Mouse (Mus musculus): ENCODE measurements around the gene Gm49383.

Gm49383 gene

DNA sequence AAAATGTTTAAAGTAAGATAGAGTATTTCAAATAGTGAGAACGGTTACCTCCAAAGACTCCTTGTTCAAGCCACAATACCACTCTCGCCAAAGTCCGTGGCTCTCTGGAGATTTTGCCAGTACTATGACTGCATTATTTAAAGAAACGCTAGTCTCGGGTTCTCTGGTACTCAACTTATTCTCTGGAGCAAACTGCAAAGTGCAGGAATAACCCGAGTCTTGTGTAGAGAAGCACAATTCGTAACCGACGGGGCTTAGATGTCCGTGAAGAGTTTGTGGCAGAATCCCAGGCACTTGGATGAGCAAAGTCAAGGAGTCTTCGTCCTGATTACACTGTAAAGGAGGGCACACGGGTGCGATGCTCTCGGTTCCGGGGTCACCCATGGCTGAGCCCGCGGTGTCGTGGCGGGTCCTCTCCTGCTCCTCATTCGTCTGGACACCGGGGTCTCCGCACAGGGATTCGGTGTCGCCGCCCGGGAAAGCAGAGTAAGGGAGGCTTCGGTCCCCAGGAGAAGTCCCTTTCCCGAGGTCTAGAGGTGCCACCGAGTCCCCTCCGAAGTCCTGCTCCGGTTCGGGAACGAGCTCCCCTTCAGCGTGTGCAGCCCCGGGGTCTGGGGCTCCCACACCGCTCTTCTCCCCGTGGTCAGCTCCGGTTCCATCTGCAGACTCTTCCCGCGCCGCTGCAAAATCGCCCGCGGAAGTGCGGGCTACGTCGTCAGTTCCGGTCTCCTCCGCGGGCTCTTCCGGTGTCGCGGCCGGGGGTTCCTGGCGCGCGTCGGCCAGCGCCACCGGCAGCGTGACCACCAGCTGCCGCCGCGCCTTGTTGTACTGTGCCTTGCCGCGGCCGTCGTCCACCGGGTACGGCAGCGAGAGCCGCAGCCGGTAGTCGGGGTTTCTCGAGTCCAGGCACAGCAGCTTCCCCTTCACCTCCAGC lies at the start of gene Gm49383:
TSS of gene Gm49383 (minus strand) at position 661 of the 934 bp plus-strand sequence.
- in situ Hi-C loops (cut with MboI; ENCODE audit: low pct_unique_long_range_greater_than_20kb in 1 of 2, low sequenced_read_pairs in 2 of 2, unreplicated experiment in 1 of 2) = no loop called here

DNA sequence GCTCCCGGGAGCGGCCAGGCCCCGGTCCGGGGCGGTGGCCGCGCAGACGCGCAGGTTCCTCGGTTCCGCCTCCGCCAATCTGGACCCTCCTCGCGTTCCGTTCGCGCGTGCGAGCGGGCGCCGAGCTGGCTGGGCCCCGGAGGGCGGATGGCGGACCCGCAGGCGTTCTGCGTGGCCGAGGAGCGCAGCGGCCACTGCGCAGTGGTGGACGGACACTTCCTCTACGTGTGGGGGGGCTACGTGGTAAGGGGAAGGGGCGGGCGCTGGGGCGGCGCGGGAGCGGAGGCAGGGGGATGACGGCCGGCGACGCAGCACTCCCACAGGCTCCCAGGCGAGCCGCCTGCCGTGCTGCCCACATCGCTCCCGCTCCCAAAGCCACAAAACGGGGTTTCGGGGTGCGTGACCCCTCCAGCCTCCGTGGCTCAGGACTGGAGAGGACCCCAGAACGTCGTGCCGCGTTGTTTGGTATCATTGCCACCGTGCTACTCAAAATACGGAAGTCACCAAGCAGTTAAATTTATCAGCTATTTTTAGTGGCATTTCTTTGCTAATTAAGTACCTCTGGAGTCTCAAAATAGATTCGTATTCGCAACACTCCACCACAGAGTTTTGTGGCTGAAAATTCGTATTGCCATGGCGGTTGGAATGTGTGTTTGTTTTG lies 45.0 kb upstream of the Gm49383 start:
- in situ Hi-C loops (cut with MboI; ENCODE audit: low pct_unique_long_range_greater_than_20kb in 1 of 2, low sequenced_read_pairs in 2 of 2, unreplicated experiment in 1 of 2) = no loop called here

DNA sequence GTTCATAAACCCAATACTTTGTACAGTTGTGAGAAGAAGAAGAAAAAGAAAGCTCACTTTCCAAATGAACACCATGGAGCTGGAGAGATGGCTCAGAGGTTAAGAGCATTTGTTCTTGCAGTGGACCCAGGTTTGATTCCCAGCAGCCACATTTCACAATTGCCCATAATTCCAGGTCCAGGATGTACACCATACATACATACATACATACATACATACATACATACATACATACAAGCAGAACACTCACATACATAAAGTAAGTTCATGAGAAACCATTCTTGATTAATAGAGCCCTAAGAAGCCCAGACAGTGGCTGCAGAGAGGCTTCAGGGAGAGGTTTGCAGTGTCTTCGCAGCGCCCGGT lies 44.5 kb upstream of the Gm49383 start:
- in situ Hi-C loops (cut with MboI; ENCODE audit: low pct_unique_long_range_greater_than_20kb in 1 of 2, low sequenced_read_pairs in 2 of 2, unreplicated experiment in 1 of 2) = no loop called here

DNA sequence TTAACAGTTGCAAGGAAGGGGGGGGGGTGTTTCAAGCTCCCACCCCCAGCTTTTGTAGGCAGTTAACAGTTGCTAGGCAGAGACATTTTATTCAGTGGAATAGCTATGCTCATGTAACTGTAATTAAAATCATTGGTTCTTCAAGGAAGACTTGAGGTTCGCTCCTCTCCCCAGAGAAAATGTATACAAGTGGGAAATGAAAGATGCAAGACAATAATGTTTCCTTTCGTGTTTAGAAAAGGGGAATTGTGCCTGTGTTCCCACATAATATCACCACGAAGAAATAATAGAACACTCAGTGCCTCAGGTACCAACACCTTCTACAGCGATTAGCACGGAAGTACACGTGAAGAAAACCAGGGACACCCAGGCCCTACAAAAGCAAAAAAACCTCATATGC lies 44.0 kb upstream of the Gm49383 start, which contains the start of gene Klhdc1:
TSS of gene Klhdc1 (plus strand) at position 301 of the 400 bp plus-strand sequence.
- in situ Hi-C loops (cut with MboI; ENCODE audit: low pct_unique_long_range_greater_than_20kb in 1 of 2, low sequenced_read_pairs in 2 of 2, unreplicated experiment in 1 of 2) = no loop called here

DNA sequence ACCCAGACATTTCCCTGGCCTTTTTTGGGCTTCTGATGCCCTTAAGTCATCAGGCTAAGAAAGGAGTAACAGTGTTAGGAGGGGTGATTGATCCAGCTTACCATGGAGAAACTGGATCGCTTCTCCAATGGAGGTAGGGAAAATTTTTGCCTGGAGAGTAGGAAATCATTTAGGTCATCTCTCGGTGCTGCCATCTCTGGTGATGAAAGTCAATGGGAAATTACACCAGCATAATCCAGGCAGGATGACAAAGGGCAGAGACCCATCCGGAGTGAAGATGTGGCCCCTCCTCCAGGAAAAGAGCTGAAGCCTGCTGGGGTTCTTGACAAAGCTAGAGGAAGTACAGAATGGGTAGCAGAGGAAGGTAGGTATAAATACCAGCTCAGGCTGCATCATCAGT lies 41.4 kb upstream of the Gm49383 start:
- in situ Hi-C loops (cut with MboI; ENCODE audit: low pct_unique_long_range_greater_than_20kb in 1 of 2, low sequenced_read_pairs in 2 of 2, unreplicated experiment in 1 of 2) = no loop called here

DNA sequence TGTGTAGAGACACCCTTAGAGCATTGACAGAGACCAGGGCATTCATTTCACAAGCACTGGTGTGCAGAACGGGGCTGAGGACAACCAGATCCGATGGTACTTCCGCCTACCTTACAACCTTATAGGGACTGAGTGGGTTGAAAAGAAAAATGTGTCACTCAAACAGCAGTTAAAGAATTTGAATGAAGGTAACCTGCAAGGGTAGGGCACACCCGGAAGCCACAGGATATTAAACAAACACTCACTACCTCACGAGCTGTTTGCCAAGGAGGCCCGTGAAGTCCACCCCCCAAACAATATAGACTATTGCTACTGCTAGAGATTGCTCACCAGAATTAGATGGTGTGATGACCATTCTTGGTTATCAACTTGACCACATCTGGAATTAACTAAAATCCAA lies 38.9 kb upstream of the Gm49383 start:
- in situ Hi-C loops (cut with MboI; ENCODE audit: low pct_unique_long_range_greater_than_20kb in 1 of 2, low sequenced_read_pairs in 2 of 2, unreplicated experiment in 1 of 2) = no loop called here

DNA sequence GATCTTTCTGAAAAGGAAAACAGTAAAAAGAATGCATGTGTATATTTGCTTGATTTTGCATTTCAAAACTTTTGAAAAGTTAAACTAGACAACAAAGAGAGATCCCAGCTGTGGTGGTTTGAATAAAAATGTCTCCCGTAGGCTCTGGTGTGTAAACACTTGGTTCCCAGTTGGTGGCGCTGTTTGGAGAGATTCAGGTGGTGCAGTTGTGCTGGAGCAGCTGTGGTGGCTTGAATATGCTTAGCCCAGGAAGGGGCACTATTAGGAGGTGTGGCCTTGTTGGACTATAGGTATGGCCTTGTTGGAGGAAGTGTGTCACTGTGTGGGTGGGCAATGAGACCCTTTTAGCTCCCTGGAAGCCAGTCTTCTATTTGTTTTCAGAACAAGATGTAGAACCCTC lies 32.3 kb upstream of the Gm49383 start:
- in situ Hi-C loops (cut with MboI; ENCODE audit: low pct_unique_long_range_greater_than_20kb in 1 of 2, low sequenced_read_pairs in 2 of 2, unreplicated experiment in 1 of 2) = no loop called here

DNA sequence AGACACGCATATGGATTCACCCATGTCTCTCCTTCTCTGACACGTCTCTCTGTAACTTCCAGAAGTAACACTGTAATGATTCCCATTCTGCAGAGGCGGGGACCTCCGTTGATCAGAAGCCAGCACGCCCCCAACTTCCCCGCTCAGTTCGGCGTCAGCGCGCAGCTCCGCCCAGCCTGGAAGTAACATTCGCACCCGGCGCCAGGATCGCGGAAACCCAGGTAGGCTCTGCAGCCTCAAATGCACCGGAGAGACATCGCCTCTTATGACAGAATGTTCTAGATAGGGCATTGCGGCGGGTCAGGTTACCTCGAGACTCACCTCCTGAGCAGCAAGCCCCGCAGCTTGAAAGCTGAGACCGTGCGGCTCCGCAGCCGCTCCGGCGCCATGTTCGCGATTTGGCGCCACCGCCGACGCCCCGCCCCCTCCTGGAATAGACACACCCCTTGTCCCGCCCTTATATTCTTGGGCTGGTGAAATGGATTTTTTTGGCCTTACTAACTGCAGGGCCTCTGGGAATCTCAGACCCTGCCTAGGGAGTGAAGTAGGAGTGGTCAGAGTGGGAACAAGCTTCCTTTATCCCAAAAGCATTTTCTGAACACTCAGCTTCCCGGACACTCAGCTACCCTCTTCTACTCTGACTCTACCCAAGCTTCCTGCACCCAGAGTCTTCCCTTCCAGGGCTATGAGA lies 31.0 kb upstream of the Gm49383 start, which contains the start of gene Pole2:
TSS of gene Pole2 (minus strand) at position 420 of the 691 bp plus-strand sequence.
- in situ Hi-C loops (cut with MboI; ENCODE audit: low pct_unique_long_range_greater_than_20kb in 1 of 2, low sequenced_read_pairs in 2 of 2, unreplicated experiment in 1 of 2) = no loop called here

DNA sequence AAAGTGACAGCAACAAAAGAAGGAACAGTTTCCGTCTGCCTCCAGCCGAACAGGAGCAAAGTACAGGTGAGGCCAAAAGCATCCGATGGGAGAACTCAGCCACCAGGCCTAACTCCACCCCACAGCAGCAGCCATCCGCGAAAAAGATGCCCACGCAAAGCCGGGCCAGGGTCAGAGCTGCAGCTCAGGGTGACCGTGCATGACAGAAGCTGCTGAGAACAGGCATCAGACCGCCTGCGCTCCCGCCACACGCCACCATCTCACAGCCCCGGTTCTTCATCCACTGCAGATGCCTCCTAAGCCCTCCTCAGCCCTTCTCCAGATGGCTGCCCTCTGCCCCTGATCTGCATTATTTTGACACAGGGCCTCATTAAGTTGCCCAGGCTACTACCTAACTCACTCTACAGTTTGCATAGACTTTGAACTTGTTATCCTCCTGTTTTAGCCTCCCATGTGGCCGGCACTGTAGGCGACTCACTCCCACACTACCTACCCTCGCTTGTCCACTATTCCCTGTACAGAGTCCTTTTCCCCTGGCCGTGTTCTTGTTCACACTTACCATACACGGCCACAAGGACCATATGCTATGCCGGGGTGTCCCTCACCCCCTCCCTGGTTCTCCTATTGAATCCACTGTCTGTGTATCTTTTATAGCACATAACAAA lies 23.8 kb upstream of the Gm49383 start:
- in situ Hi-C loops (cut with MboI; ENCODE audit: low pct_unique_long_range_greater_than_20kb in 1 of 2, low sequenced_read_pairs in 2 of 2, unreplicated experiment in 1 of 2) = no loop called here

DNA sequence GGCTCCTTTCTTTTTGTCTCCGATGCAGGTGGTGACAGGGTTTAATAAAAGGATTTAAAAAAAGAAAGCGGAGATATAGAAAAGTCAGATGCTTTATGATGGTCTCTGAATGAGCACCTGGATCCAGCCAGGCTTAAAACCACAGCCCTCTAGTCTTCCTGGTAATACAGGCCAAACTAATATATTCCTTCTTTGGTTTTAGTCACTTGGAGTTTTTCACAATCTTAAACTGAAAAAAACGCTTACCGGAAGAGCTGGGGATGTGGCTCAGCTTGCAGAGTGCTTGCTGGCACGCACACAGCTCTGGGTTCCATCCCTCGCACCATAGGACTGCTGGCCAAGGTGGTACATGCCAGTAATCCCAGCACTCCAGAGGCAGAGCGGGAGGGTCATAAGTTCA lies 19.7 kb upstream of the Gm49383 start:
- in situ Hi-C loops (cut with MboI; ENCODE audit: low pct_unique_long_range_greater_than_20kb in 1 of 2, low sequenced_read_pairs in 2 of 2, unreplicated experiment in 1 of 2) = loop anchor here in 1 of 2 experiments (10.0 kb wide), 2 partner anchors 98 to 138 kb away; partner anchors contain the start of gene Nemf

DNA sequence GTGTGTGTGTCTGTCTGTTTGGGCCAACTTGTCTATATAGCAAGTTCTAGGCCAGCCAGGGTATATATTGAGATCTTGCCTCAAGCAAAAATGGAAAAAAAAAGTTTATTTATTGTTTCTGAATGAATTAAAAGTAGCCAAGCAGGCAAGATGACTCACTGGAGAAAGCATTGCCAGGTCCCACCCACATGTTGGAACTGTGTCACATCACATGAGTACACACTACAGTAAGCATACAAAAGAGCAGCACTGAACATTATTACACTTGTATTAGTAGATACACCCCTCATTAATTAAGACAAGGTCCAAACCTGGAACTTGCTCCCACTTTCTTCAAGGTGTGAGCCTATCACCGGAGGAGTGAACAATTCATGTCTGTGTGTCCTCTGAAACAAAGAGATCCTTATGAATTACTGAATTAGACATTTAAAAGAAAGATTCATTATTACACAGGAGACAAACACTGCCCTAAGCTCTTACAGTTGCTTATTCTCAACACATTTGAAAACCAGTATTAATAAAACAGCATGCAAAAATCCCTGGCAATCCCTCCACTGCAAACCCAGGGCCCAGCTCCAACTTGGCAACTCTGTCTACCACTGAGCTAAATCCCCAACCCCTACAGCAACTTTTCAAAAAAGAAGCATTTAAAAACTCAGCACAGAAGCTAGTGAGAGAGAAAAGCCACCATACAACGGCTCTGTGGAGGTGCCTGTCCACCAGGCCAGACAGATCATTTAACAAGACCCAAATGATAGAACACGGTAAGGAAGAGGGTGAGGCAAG lies 18.3 kb upstream of the Gm49383 start:
- in situ Hi-C loops (cut with MboI; ENCODE audit: low pct_unique_long_range_greater_than_20kb in 1 of 2, low sequenced_read_pairs in 2 of 2, unreplicated experiment in 1 of 2) = loop anchor here in 1 of 2 experiments (10.0 kb wide), 2 partner anchors 100 to 140 kb away; partner anchors contain the start of gene Nemf

DNA sequence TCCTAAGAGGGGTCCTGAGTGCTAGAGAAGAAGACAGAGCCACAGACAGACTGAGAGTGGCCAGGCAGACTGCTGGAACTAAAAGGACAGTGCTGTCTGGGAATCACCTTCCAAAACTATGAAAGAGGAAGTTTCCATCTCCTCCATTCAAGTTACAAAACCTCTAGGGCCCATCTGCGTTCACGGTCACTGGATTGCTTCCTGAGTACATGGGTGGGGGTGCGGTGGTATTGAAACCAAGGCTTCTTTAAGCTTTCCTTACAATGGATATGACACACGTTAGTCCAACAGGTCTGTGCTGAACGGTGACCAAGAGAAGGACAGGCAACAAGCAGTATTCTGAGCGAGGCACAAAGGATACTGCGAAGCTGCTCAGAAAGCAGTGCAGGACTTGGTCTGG lies 17.5 kb upstream of the Gm49383 start:
- in situ Hi-C loops (cut with MboI; ENCODE audit: low pct_unique_long_range_greater_than_20kb in 1 of 2, low sequenced_read_pairs in 2 of 2, unreplicated experiment in 1 of 2) = loop anchor here in 1 of 2 experiments (10.0 kb wide), 2 partner anchors 100 to 140 kb away; partner anchors contain the start of gene Nemf

DNA sequence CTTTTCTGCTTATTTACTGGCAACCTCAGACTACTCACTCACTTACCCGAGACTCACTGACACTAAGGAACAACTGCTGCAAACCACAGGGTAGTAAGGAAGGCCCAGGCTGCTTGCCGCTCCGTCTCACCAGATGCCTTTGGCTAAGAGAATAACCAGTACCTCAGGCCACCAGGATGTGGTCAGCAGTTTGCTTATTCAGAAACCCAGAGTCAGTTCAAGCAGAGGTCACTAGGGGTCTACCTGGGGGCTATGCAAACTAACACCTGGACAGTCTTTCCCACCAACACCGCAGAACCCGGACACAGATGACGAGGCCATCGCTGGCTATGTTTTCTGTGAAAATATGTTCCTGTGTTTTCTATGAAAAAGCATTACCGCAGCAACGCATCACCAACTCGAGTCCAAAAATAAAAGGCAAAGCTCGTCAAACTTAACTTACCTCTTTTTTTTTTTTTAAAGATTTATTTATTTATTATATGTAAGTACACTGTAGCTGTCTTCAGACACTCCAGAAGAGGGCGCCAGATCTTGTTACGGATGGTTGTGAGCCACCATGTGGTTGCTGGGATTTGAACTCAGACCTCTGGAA lies 16.4 kb upstream of the Gm49383 start:
- in situ Hi-C loops (cut with MboI; ENCODE audit: low pct_unique_long_range_greater_than_20kb in 1 of 2, low sequenced_read_pairs in 2 of 2, unreplicated experiment in 1 of 2) = loop anchor here in 1 of 2 experiments (10.0 kb wide), 2 partner anchors 102 to 142 kb away; partner anchors contain the start of gene Nemf

DNA sequence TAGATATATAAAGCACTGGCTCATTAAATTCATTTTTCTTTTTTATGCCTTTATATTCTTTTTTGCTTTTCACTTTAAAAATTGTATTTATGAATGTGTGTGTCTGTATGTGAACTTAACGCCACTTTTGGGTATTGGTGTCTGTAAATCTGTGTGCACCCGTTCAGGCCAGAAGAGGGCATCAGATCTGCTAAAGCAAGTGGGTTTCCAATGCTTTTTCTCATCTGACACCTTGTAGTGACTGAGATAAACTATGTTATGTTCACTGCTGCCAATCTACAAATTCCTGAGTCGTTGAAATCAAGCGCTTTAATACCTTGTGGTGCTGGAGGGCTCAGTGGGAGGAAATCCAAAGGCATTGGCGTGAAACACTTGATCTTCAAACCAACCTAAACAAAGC lies 14.2 kb upstream of the Gm49383 start:
- in situ Hi-C loops (cut with MboI; ENCODE audit: low pct_unique_long_range_greater_than_20kb in 1 of 2, low sequenced_read_pairs in 2 of 2, unreplicated experiment in 1 of 2) = loop anchor here in 1 of 2 experiments (10.0 kb wide), 2 partner anchors 104 to 144 kb away; partner anchors contain the start of gene Nemf

DNA sequence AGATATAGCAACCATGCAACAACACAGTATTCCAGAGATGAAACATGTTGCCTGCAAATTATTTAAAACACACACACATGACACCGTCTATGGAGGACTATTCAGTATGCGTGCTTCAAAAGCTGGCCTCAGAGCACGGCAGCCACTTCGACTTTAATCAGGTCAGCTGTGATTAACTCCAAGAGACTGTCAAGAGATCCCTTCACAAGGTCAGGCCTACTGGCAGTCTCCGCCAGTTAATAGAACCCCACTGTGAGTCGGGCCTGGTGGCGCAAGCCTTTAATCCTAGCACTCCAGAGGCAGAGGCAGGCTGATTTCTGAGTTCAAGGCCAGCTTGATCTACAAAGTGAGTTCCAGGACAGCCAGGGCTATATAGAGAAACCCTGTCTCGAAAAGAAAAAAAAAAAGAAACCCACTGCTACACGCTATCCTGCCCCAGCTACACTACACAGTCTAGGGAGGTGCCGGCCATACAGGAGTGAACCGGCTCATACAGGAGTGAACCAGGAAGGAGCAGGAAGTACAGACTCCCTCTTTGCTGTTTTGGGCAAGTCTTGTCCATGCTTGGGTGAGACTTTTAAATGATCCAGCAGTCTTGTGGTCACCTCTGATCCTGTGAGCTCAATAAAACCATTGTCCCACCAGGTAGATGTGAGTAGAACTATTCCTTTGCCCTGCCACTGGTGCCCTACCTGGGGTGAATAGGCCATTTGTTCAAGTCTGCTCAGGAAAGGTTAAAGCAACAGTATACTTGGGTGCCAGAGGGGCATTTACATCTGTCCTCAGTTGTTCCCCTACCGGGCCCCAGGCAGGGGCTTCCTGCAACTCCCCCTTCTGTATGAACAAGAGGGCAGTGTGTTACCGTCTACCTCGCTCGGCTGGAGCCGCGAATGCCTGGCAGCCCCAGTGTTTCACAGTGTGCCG lies 13.4 kb upstream of the Gm49383 start:
- in situ Hi-C loops (cut with MboI; ENCODE audit: low pct_unique_long_range_greater_than_20kb in 1 of 2, low sequenced_read_pairs in 2 of 2, unreplicated experiment in 1 of 2) = loop anchor here in 1 of 2 experiments (10.0 kb wide), 2 partner anchors 104 to 144 kb away; partner anchors contain the start of gene Nemf

DNA sequence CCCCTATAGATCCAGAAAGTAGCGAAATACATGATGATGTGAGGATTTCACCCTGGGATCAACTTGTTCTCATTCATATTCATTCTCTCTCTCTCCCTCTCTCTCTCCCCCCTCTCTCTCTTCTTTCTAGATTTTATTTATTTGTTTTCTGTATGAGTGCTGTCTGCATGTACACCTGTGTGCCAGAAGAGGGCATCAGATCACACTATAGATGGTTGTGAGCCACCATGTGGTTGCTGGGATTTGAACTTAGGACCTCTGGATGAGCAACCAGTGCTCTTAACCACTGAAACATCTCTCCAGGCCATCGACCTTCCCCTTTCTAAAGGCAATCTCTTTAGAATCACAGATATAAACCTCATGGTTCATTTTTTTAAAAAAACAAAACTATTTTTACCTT lies 11.6 kb upstream of the Gm49383 start:
- in situ Hi-C loops (cut with MboI; ENCODE audit: low pct_unique_long_range_greater_than_20kb in 1 of 2, low sequenced_read_pairs in 2 of 2, unreplicated experiment in 1 of 2) = no loop called here

All from mouse embryonic stem cell (cell line).